Mouse (Mus musculus) thymus, postnatal 0 days (tissue): Measurements from ENCODE around the gene Glo1. TPM values are rescaled to one million over a fixed set of nuclear protein-coding genes. Genes with fewer than 3 reads are reported as not detected.
"Not testable (repeated sequence)": the region's sequence is repeated elsewhere in the genome, so short reads cannot be mapped to it uniquely, and the experiment has no call there.

Experiments used
- DNase-seq: peaks from one replicate; pipeline ENCODE4 v3.0.0-alpha.2; 2015; ENCODE audit warnings: low spot score
- polyA plus RNA-seq: library from polyadenylated mRNA; unstranded; fragments of >200 nt; fragmentation: Nextera tagmentation; extraction: Ambion mirVana; gene quantifications from 2 replicates; pipeline ENCODE4 v1.2.1, GENCODE M21; 2015

Glo1 gene
- 200 and 204 TPM in 2 replicates for polyA plus RNA-seq

GRCm38 (mm10) chr17:30626719-30627118, at the start of gene Glo1:
Gene Glo1, minus strand, starts transcription at chr17:30626871.
- DNase-seq = not testable (repeated sequence)

- no peak for DNase-seq
These were observed 48.5 kb upstream of the Glo1 start for GRCm38 (mm10) chr17:30675021-30675740.

- DNase-seq = no peak
These were observed 46.4 kb upstream of the Glo1 start for GRCm38 (mm10) chr17:30673023-30673422.

DNA sequence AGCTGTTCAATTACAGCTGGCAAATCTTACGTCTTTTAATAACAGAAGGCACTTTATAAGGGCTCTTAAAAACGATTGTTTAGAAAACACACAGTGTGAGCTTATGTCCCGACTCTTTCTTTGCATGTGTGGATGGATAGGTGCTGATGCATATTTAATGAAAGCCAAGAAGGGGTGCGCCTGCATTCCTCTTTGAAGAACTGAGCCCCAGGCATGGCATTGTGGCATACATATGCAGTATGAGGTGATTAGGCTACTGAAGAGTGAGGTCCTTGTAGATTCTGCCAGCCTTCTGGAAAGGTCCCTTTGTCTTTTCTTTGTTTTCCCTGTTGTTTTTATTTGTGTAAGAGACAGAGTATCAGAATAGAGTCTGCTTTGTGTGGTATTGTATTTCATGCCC, 45.9 kb upstream of the Glo1 start:
- no peak for DNase-seq

DNA sequence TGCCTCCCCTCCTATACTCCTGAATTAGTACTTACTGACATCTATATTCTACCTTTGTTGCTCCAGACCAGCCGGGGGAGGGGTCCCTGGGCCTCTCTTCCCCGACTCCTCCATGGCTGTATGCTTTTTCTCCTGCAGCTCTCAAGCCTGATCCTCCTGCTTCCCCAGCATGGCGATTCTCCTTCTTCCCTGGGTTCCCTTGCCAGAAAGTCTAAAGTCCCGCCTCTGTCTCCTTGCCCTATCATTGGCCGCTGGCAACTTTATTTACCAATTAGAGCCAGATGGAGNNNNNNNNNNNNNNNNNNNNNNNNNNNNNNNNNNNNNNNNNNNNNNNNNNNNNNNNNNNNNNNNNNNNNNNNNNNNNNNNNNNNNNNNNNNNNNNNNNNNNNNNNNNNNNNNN, 38.2 kb upstream of the Glo1 start:
- no peak for DNase-seq

GRCm38 (mm10) chr17:30663170-30663569, 36.5 kb upstream of the Glo1 start:
- DNase-seq = no peak

- no peak for DNase-seq
These were observed 35.5 kb upstream of the Glo1 start for GRCm38 (mm10) chr17:30662131-30662530.

DNA sequence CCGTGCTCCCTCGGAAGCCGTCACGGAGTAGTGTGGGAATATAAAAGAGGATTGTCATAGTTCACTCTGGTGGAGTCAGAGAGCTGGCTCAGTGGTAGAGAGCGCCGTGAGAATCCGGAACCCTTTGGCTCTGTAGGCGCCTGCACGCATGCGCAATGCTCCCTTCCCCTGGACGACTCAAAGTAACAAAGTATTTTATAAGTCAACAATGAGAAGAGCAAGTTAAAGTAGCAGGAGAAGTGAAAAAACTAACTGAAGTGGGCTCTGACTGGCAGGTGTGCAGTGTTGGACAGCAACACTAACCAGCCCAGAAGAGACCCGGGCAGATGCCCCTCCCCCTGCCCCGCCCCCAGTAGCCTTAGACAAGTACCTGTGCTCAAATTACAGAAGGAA, 31.5 kb upstream of the Glo1 start:
- DNase-seq = peak; percentile 53

- no peak for DNase-seq
These were observed 31.0 kb upstream of the Glo1 start for GRCm38 (mm10) chr17:30657530-30658151.

GRCm38 (mm10) chr17:30653010-30653409, 26.3 kb upstream of the Glo1 start:
- no peak for DNase-seq

DNA sequence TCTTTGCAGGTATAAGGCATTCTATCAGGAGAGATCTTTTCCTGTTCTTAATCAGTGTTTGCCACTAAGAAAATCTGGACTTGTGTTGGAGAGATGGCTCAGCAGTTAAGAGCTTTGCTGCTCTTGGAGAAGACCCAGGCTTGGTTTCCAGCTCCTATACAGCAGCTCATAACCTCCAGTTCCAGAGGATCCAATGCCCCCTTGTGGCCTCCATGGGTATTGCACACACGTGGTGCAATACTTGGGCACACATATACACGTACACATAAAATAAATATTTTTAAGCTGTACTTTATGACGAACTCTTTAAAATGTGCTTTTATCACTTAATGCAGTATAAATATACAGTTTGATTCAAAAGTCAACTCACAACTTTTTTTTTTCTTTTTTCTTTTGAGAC, 22.1 kb upstream of the Glo1 start:
- DNase-seq = no peak

GRCm38 (mm10) chr17:30640896-30641295, 14.2 kb upstream of the Glo1 start:
- no peak for DNase-seq

DNA sequence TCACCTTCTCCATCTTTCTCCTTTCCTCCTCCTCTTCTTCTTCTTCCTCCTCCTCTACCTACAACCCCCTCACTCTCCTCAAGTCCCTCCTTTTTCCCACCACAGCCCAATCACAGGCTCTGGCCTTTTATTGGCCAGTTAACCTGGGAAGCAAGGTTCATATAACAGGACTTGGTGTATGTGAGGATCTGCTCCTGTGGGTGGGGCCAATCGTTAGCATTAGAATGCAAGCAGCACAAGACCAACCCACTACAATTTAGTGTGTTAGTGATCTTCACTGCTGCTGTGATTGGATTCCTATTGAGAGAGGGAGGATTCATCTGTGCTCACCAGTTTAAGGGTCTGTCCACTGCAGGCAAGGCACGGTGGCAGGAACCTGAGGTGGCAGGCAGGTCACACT, 12.3 kb upstream of the Glo1 start:
- no peak for DNase-seq

- no peak for DNase-seq
These were observed 11.0 kb upstream of the Glo1 start for GRCm38 (mm10) chr17:30637714-30638113.

GRCm38 (mm10) chr17:30635367-30635766, 8.7 kb upstream of the Glo1 start:
- DNase-seq = no peak

- DNase-seq = not testable (repeated sequence)
These were observed 2.5 kb downstream of the Glo1 start, which contains the start of gene Dnah8 for GRCm38 (mm10) chr17:30624132-30624531. Gene Dnah8, plus strand, starts transcription at chr17:30624354.

DNA sequence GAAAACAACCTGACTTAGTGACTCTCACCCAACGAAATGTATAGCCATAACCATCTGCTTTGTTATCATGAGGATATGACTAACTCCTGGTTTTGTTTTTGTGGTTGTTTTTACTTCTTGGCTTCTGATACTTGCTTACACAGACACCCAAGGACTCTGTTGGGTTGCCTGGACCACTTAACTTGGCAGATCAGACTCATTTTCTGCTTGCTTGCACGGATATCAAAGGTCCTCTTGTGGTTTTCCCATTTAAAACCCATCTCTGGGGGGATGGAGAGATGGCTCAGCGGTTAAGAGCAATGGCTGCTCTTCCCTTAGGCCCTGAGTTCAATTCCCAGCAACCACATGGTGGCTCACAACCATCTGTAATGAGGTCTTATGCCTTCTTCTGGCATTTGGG, 3.5 kb downstream of the Glo1 start:
- DNase-seq = no peak

- DNase-seq = no peak
These were observed 5.2 kb downstream of the Glo1 start for GRCm38 (mm10) chr17:30621450-30621849.

DNA sequence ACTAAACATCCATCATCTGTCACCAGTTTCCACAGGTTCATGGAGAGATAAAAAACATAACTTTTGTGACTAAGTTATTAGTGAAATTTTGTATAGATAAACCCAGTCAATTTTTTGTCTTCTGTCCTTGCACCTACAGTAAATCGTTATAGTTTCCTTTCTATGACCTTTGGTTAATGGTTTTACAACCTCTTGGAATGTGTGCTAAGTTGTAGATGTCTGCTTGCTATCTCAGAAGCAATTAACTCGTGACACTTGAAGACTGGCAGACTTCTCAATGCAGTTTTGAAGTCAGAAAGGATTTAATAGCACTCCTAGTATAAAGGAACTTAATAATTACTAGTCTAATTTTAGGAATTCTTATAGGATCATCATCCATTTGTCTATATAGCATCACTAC, 6.1 kb downstream of the Glo1 start:
- DNase-seq = no peak

DNA sequence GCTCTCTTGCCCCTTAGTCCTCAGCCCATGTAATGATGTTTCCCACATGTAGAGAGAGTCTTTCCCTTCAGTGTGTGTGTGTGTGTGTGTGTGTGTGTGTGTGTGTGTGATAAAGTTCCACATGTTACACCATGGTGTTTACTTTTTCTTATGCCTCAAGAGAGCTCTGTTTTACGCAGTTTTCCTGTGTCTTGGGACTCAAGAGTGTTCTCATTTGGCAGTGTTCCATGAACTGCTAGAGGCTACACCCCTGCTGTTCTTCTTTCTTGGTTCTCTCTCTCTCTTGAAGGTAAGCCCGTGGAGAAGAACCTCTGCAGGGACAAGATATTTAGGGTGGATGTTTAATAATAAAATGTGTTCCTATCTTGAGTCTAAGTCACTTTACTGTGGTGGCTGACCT, 7.5 kb downstream of the Glo1 start:
- DNase-seq = no peak

GRCm38 (mm10) chr17:30618136-30618891, 8.4 kb downstream of the Glo1 start:
- no peak for DNase-seq

- no peak for DNase-seq
These were observed 10.5 kb downstream of the Glo1 start for GRCm38 (mm10) chr17:30616203-30616602.
